Mouse (Mus musculus) liver, adult 2 months (tissue): Measurements from ENCODE around the gene Tomm40l. TPM values are rescaled to one million over a fixed set of nuclear protein-coding genes. Genes with fewer than 3 reads are reported as not detected.

ENCODE experiments used
- DNase-seq: peaks from one replicate; pipeline ENCODE4 v3.0.0-alpha.2; 2011; ENCODE audit warnings: low read depth, low spot score; ENCODE audit errors: extremely low read depth
- H3K27ac ChIP-seq: fragments of 200-500 bp; replicated peaks from 2 replicates; pipeline ENCODE4 v1.5.1; 2012; ENCODE audit warnings: low read depth, mild to moderate bottlenecking, control low read depth, inconsistent platforms, low read length; ENCODE audit not compliant: insufficient read depth
- H3K27me3 ChIP-seq: fragments of 200-500 bp; 2 replicates; pipeline ENCODE4 v1.6.1; 2012; ENCODE audit warnings: mild to moderate bottlenecking, moderate library complexity, low read length, inconsistent platforms; ENCODE audit not compliant: control insufficient read depth, insufficient read depth
- H3K36me3 ChIP-seq: fragments of 200-500 bp; 2 replicates; pipeline ENCODE4 v1.6.1; 2012; ENCODE audit warnings: low read length, inconsistent platforms; ENCODE audit not compliant: control insufficient read depth, insufficient read depth
- H3K4me1 ChIP-seq: fragments of 200-500 bp; 2 replicates; pipeline ENCODE4 v1.6.1; 2011; ENCODE audit warnings: low read length; ENCODE audit not compliant: control insufficient read depth, insufficient read depth
- H3K4me3 ChIP-seq: fragments of 200-500 bp; 2 replicates; pipeline ENCODE4 v1.5.1; 2011; ENCODE audit warnings: low read depth, mild to moderate bottlenecking, control low read depth, low read length, moderate library complexity; ENCODE audit not compliant: insufficient read depth
- H3K79me2 ChIP-seq: fragments of 200-500 bp; 2 replicates; pipeline ENCODE4 v1.6.1; 2012; ENCODE audit warnings: inconsistent platforms, mild to moderate bottlenecking, low read length, moderate library complexity; ENCODE audit not compliant: control insufficient read depth, insufficient read depth
- H3K9ac ChIP-seq: fragments of 200-500 bp; 2 replicates; pipeline ENCODE4 v1.6.1; 2012; ENCODE audit warnings: low read depth, mild to moderate bottlenecking, control low read depth, inconsistent platforms, low read length
- CTCF ChIP-seq: fragments of 200-500 bp; IDR thresholded peaks from 2 replicates; pipeline ENCODE4 v1.5.1; 2011; ENCODE audit warnings: low read depth, low read length, control low read depth
- POLR2A ChIP-seq: fragments of 200-500 bp; IDR thresholded peaks from 2 replicates; pipeline ENCODE4 v1.6.1; 2011; ENCODE audit warnings: low read length, control low read depth; ENCODE audit not compliant: insufficient read depth; ENCODE audit errors: extremely low read depth
- WGBS: fragments of 180-500 bp; shearing (Covaris S2); methylation state at CpG from one replicate; pipeline ENCODE4 v1.1.7; 2018; 5-methylcytosine and 5-hydroxymethylcytosine counted together
- polyA plus RNA-seq: library from polyadenylated mRNA; depleted of rRNA; stranded (reverse); fragments of >200 nt; gene quantifications from 2 replicates; pipeline ENCODE4 v1.2.3, GENCODE M21; 2012
- total RNA-seq: library from RNA; depleted of rRNA; stranded (reverse); fragments of >200 nt; gene quantifications from 2 replicates; pipeline ENCODE4 v1.2.3, GENCODE M21; 2014

Tomm40l gene
- total and polyA plus RNA-seq, 2 experiments = 5.5 to 9.7 TPM

- Histone ChIP-seq H3K79me2 (0 out of 2 replicates have a peak, but pooled peaks cover 2% of the 10 kb centered on the region), H3K4me1 (peaks cover 2% of the 10 kb centered on the region; the same call in 1 of the 2 replicates), H3K27ac (no peak within 1 kb of the TSS), H3K9ac (peak within 1 kb of the TSS; percentile 64), H3K36me3 (no peaks in the 10 kb centered on the region), H3K27me3 (no peaks in the 10 kb centered on the region), H3K4me3 (peak within 1 kb of the TSS; percentile 59)
- WGBS = under 1% methylated on average over 33 of the region's 33 CpGs
- TF ChIP-seq POLR2A (no peak), CTCF (no peak)
- peak; percentile 48 for DNase-seq
Observed at GRCm38 (mm10) chr1:171195887-171196397, 26.4 kb downstream of the Tomm40l start, which contains the start of gene Pcp4l1. Gene Pcp4l1 (minus strand): TSS chr1:171196268.

GRCm38 (mm10) chr1:171195046-171195822 lies 27.1 kb downstream of the Tomm40l start:
- no peak for DNase-seq
- Histone ChIP-seq H3K4me3 (peak overlapping the region; percentile 59; the same call in 1 of the 2 replicates), H3K36me3 (no peaks in the 10 kb centered on the region), H3K79me2 (peaks cover 2% of the 10 kb centered on the region; the same call in 1 of the 2 replicates), H3K27me3 (no peaks in the 10 kb centered on the region), H3K27ac (no peak overlapping the region), H3K9ac (peak overlapping the region; percentile 64; the same call in 1 of the 2 replicates), H3K4me1 (peaks cover 2% of the 10 kb centered on the region; the same call in 1 of the 2 replicates)
- TF ChIP-seq POLR2A (no peak), CTCF (no peak)
- WGBS = 26% methylated on average over 20 of the region's 20 CpGs

- Histone ChIP-seq H3K4me3 (no peak overlapping the region), H3K27me3 (no peaks in the 10 kb centered on the region), H3K36me3 (no peaks in the 10 kb centered on the region), H3K4me1 (peaks cover 2% of the 10 kb centered on the region; the same call in 1 of the 2 replicates), H3K79me2 (peaks cover 2% of the 10 kb centered on the region; the same call in 1 of the 2 replicates), H3K27ac (no peak overlapping the region), H3K9ac (no peak overlapping the region)
- DNase-seq = no peak
- WGBS = 74% methylated on average over 11 of the region's 11 CpGs
- TF ChIP-seq CTCF (no peak), POLR2A (no peak)
Observed at GRCm38 (mm10) chr1:171193911-171194830, 28.1 kb downstream of the Tomm40l start.

- Histone ChIP-seq H3K9ac (no peak overlapping the region), H3K36me3 (no peaks in the 10 kb centered on the region), H3K4me1 (peaks cover 2% of the 10 kb centered on the region; the same call in 1 of the 2 replicates), H3K27me3 (no peaks in the 10 kb centered on the region), H3K4me3 (no peak overlapping the region), H3K79me2 (peaks cover 2% of the 10 kb centered on the region; the same call in 1 of the 2 replicates), H3K27ac (no peak overlapping the region)
- no peak for TF ChIP-seq POLR2A
- no peak for TF ChIP-seq CTCF
- no peak for DNase-seq
- 61% methylated on average over 18 of the region's 18 CpGs for WGBS
Observed at GRCm38 (mm10) chr1:171193093-171193840, 29.0 kb downstream of the Tomm40l start.

- peaks cover 2% of the 10 kb centered on the region; the same call in 1 of the 2 replicates for H3K79me2 ChIP-seq
- H3K9ac ChIP-seq = no peak overlapping the region
- H3K4me3 ChIP-seq = no peak overlapping the region
- no peak overlapping the region for H3K27ac ChIP-seq
- H3K27me3 ChIP-seq = no peaks in the 10 kb centered on the region
- TF ChIP-seq CTCF = no peak
- no peak for TF ChIP-seq POLR2A
- H3K4me1 ChIP-seq = peaks cover 2% of the 10 kb centered on the region; the same call in 1 of the 2 replicates
- no peaks in the 10 kb centered on the region for H3K36me3 ChIP-seq
- DNase-seq = no peak
- 84% methylated on average over 10 of the region's 10 CpGs for WGBS
Observed at GRCm38 (mm10) chr1:171192283-171192682, 30.0 kb downstream of the Tomm40l start.
